Mouse (Mus musculus) cerebellum, adult 11 months (tissue): Measurements from ENCODE around the gene Wfdc8.

ENCODE experiments used
- DNase-seq: peaks from one replicate; pipeline ENCODE4 v3.0.0; 2022

Wfdc8 gene

DNA sequence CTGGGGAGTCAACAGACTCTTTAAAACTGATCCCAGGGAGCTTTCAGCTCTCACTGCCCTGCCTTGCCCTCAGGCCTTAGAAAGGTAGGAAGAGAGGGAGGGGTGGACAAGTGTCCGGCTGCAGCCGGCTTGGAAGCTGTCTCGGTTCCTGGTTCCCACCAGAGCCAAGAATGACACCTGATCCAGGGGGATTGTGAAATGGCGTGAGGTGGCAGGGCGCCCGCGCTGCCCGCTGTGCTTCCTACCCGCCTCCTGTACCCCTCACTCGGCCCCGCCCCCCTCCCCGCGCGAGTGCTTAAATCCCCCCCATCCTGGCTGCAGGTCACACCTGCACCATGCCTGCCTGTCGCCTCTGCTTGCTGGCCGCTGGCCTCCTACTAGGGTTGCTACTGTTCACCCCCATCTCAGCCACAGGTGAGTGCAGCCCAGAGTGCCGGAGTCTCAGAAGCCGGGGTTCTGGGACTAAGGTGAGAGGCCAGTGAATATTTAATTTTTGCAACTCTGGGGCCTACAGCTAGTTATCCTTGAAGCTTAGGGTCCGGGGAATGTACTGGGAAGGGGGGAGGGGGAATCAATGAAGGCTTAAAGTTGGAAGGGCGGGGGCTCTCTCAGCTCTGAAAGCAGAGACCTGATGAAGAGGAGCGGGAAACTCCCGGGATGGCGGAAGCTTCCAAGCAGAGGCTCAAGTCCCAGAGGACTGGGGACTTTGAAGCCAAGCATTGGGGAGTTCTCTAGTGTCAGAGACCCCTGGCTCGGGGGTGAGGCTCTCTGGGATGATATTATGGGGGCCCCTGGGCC is 50.8 kb downstream of the Wfdc8 start, which contains the start of gene Wfdc2:
Wfdc2 (plus strand) TSS at position 23 of the 798 bp plus-strand sequence.
- DNase-seq = no peak

GRCm38 (mm10) chr2:164560106-164560505 is 53.3 kb downstream of the Wfdc8 start:
- DNase-seq = no peak

DNA sequence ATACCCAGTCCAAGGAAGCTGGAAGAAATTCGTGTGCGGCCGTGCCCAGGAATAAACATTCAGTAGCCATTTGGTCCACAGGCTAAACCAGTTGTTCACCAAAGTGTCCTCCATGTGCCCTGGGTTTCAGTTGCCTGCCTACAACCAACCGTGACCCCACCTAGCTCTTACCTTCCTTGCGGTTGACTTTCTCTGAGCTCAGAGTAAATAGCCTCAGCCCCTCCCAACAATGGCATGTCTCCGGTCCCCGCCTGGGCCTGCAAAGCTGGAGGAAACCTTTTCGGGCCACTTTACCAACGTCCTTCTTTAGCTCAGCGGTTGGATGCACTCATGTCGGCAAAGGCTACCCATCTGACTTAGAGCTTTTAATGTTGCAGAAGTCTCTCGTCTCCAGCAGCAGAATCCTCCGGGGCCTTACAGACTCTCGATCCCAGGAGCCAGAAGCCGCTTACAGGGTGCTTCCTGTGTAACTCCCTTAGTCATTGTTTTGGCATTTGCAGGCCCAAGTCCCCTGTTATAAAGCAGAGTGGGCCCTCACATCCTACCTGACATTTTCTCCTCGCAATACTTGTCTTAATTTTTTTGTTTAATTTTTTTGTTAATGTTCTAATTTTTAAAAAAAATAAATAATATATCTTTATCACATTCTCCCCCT is 54.3 kb downstream of the Wfdc8 start:
- DNase-seq = no peak

DNA sequence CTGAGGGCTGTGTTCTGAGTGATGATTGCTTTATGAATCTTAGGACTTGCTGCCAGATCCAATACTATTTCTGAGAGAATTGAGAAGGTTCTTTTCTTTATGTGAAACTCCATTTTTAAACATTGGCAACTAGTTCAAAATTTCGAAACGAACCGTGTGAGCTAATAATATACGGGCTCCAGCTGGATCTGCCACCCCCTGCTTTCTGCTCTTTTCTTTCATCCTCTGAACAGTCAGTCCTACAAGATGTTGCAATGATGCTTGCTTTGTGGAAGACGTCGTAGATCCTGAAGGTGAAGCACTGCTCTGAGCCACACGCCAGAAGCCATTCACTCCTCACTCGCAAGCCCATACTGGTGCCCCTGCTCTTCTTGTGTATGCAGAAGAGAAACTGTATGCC is 55.0 kb downstream of the Wfdc8 start:
- no peak for DNase-seq

- no peak for DNase-seq
Measured at GRCm38 (mm10) chr2:164551502-164551901, 61.9 kb downstream of the Wfdc8 start.

- DNase-seq = no peak
Measured at GRCm38 (mm10) chr2:164550895-164551269, 62.5 kb downstream of the Wfdc8 start.

- DNase-seq = no peak
Measured at GRCm38 (mm10) chr2:164549963-164550894, 63.2 kb downstream of the Wfdc8 start.

- no peak for DNase-seq
Measured at GRCm38 (mm10) chr2:164549338-164549737, 64.1 kb downstream of the Wfdc8 start.
